Mouse (Mus musculus): Measurements from ENCODE around the gene Rpl3.

Rpl3 gene

DNA sequence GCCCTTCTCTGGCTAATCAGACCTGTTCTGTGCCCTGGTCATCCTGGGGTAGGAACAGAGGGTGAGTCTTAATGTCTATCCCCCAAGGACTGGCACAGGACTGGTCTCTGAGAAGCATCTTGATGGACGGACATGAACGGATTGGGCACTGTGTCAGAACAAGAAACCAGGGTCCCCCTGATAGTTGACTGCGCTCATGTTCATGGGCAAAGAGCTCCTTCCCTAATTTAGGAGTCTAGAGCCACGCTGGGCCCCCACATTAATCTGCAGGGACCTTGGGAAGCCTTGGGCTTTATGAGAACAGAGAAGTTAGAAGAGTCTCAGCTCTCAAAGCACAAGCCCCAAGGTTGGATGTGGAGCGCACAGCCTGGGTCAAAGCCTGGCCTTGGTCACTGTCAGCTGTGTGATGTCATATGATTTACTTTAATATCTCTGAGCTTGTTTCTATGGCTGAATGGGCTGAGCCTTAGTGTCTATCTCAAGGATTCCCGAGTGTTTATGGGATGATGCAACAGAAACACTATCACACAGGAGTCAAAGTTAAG is 56.3 kb downstream of the Rpl3 start:
- 88% methylated on average over 6 of the region's 6 CpGs for WGBS

DNA sequence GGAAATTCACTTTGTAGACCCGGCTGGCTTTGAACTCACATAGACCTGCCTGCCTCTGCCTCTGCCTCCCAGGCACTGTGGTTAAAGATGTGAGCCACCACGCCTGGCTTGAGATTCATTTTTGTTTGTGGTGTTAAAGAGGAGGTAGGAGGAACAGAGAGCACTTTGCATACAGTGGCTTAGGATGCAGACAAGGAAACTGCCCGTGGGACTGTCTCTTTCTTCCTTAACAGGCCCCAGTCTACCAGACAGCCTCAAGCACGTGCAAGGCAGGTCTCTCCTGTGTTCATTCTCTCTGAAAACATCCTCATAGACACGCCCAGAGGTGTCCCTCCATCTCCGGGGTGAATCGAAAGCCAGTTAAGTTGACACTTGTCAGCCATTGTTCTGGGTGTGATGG is 57.3 kb downstream of the Rpl3 start:
- WGBS: 87% methylated on average over 7 of the region's 7 CpGs

DNA sequence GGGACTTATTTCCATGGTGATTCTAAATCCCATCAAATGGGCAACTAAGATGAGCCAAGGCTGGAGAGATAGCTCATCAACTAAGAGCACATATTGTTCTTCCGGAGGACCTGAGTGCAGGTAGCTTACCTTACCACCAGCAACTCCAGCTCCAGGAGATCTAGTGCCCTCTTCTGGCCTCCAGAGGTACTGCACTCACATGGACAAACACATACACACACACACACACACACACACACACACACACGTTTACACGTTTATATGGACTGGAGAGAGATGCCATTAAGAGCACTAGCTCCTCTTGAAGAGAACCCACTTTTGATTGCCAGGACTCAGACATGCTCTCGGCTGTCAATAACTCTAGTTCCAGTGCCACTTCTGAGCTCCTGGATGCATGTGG is 60.5 kb downstream of the Rpl3 start:
- WGBS: 86% methylated on average over 4 of the region's 4 CpGs

DNA sequence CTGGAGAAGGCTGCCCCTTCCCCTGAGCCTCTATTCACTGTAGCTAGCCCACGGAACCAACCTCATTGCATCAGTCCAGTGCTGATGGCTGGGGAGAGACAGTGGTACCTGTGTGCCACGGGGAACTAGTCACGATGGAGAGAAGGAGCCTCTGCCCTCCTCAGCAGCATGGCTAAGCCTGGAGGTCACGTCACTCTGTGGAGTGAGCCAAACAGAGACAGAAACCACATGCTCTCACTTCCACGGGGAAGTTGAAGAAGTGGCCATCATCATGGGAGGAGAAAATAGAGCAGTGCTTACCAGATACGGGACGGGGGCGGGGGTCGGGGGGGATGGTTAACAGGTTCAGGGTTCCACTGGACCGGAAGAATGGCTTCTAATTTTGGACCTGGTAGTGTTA is 61.3 kb downstream of the Rpl3 start:
- WGBS: 89% methylated on average over 10 of the region's 10 CpGs

DNA sequence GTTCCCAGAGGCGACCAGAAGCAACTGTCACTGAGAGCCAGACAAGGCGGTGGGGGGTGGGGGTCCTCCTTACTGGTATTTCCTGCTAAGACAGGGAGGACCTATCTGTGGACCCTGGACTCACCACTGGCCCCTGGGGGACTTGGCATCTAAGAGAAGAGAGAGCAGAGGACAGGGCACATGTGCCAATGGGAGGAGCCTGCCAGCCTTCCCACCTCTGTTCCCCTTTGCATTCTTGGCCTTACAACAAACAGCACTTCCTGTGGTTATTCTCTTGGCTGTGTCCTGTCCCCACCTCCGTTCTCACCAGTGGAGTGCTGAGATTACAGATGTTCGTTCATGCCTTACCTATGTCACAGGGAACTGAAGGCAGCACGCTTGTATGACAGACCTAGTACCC is 62.8 kb downstream of the Rpl3 start:
- 79% methylated on average over 5 of the region's 5 CpGs for WGBS
